Mouse (Mus musculus) intestine, postnatal 0 days (tissue): ENCODE results near the gene Tbc1d21. TPM values are rescaled to one million over a fixed set of nuclear protein-coding genes. Genes with fewer than 3 reads are reported as not detected.

Source experiments
- ATAC-seq: fragments of 200-750 bp; cut with Nextera tagmentation; 2 replicates; pipeline ENCODE4 v1.8.0; 2017; ENCODE audit warnings: mild to moderate bottlenecking, moderate TSS enrichment, moderate library complexity
- H3K27ac ChIP-seq: fragments of 300-500 bp; sonication (generic); 2 replicates; pipeline ENCODE4 v1.5.1; 2014; ENCODE audit warnings: mild to moderate bottlenecking, low read depth, low read length, moderate library complexity
- H3K27me3 ChIP-seq: fragments of 300-500 bp; sonication (generic); replicated peaks from 2 replicates; pipeline ENCODE4 v1.6.1; 2014; ENCODE audit warnings: low read length, mixed read lengths; ENCODE audit not compliant: control insufficient read depth, insufficient read depth
- H3K36me3 ChIP-seq: fragments of 300-500 bp; sonication (generic); 2 replicates; pipeline ENCODE4 v1.6.1; 2014; ENCODE audit warnings: mild to moderate bottlenecking, moderate library complexity; ENCODE audit not compliant: control insufficient read depth, insufficient read depth
- H3K4me1 ChIP-seq: fragments of 300-500 bp; sonication (generic); replicated peaks from 2 replicates; pipeline ENCODE4 v1.6.1; 2014; ENCODE audit warnings: antibody characterized with exemption, low read length, mixed read lengths; ENCODE audit not compliant: control insufficient read depth, insufficient read depth
- H3K4me2 ChIP-seq: fragments of 300-500 bp; sonication (generic); replicated peaks from 2 replicates; pipeline ENCODE4 v1.6.1; 2014; ENCODE audit warnings: low read depth, mild to moderate bottlenecking, moderate library complexity
- H3K4me3 ChIP-seq: fragments of 300-500 bp; sonication (generic); 2 replicates; pipeline ENCODE4 v1.5.1; 2014; ENCODE audit warnings: low read depth, low read length
- H3K9ac ChIP-seq: fragments of 300-500 bp; sonication (generic); 2 replicates; pipeline ENCODE4 v1.6.1; 2014; ENCODE audit warnings: mild to moderate bottlenecking, low read depth, low read length
- H3K9me3 ChIP-seq: fragments of 300-500 bp; sonication (generic); 2 replicates; pipeline ENCODE4 v1.6.1; 2016; ENCODE audit warnings: mixed run types; ENCODE audit not compliant: control insufficient read depth
- CTCF ChIP-seq: sonication (generic); IDR thresholded peaks from 2 replicates; pipeline ENCODE4 v1.5.1; 2016; ENCODE audit warnings: low read depth, mild to moderate bottlenecking, control low read depth, antibody characterized with exemption, moderate library complexity
- WGBS: fragments of 180-500 bp; shearing (Covaris S2); extraction: QIAGEN DNeasy Blood & Tissue Kit; methylation state at CpG from one replicate; pipeline ENCODE4 v1.1.7; 2014; 5-methylcytosine and 5-hydroxymethylcytosine counted together
- polyA plus RNA-seq: library from polyadenylated mRNA; unstranded; fragments of >200 nt; fragmentation: Nextera tagmentation; extraction: Ambion mirVana; gene quantifications from 2 replicates; pipeline ENCODE4 v1.2.1, GENCODE M21; 2015

The Tbc1d21 gene
- polyA plus RNA-seq, 1 experiment from 2014 or later = not detected

DNA sequence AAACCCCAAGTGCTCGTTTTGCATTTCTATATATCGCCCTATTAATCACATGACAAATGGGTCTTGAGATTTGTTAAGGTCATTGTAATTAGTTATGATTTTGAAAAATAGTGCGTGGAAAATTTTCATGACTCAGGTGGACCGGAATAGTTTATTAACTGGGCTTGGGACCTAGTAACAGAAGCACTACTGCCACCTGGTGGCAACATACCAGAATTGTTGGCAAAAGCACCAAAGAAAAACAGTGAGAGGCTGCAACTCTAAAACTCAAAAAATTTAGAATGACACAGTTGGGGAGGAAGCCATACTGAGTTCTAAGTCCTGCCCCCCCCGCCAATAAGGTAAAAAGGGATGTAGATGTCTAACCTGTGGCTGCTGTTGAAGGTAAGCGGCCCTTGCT lies 611 bp downstream of the Tbc1d21 start:
- Histone ChIP-seq H3K27me3 (no peaks in the 10 kb centered on the region), H3K9me3 (no peaks in the 10 kb centered on the region), H3K27ac (no peak overlapping the region), H3K36me3 (no peaks in the 10 kb centered on the region), H3K9ac (no peak overlapping the region), H3K4me3 (no peak overlapping the region), H3K4me2 (no peak overlapping the region), H3K4me1 (no peaks in the 10 kb centered on the region)
- WGBS = 60% methylated on average over 6 of the region's 6 CpGs
- no peak for ATAC-seq
- TF ChIP-seq CTCF = peak; percentile 70

DNA sequence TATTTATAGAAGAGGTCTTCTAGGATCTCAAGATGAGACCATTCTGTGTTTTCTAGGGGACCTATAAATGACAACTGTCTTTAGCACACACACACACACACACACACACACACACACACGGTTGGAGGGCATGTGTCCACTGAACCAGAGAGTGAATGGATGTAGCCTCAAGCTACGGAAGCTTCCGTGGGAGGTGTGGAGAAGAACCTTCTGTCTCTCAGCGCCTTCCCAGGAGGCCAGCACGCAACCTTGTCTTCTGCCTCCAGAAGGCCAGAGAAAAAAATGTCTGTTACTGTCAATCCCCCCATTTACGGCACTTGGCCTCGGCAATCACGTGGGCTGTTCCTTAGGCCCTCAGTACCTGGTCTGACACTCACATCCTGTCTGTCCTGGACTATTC lies 5.9 kb downstream of the Tbc1d21 start:
- no peaks in the 10 kb centered on the region for H3K9me3 ChIP-seq
- H3K36me3 ChIP-seq = no peaks in the 10 kb centered on the region
- no peaks in the 10 kb centered on the region for H3K27me3 ChIP-seq
- TF ChIP-seq CTCF = no peak
- no peaks in the 10 kb centered on the region for H3K4me1 ChIP-seq
- H3K4me2 ChIP-seq = no peak overlapping the region
- 80% methylated on average over 8 of the region's 8 CpGs for WGBS
- no peak for ATAC-seq
- H3K9ac ChIP-seq = no peak overlapping the region
- H3K4me3 ChIP-seq = no peak overlapping the region
- no peak overlapping the region for H3K27ac ChIP-seq

DNA sequence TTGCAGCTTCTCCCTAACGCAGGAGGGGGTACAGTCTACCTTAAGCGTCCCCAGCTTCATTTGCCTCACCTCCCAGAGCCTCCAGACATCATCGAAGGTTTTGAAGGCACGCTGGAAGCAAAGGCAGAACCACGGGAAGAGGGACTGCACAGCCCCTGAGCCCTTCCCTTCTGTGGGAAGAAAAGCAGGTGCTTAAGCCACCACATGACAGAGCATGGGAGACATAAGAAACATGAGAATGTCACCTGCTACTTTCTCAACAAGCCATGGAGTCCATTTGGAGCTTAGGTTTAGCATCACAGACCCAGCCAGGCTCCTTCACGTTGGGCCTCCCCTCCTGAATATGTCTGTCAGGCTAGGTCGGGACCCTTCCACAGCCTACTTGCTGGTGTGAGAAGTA lies 8.3 kb downstream of the Tbc1d21 start:
- Histone ChIP-seq H3K27ac (no peak overlapping the region), H3K4me3 (no peak overlapping the region), H3K9ac (no peak overlapping the region), H3K9me3 (no peaks in the 10 kb centered on the region), H3K27me3 (no peaks in the 10 kb centered on the region), H3K36me3 (no peaks in the 10 kb centered on the region), H3K4me2 (no peak overlapping the region), H3K4me1 (no peaks in the 10 kb centered on the region)
- 85% methylated on average over 7 of the region's 7 CpGs for WGBS
- no peak for TF ChIP-seq CTCF
- ATAC-seq = no peak

DNA sequence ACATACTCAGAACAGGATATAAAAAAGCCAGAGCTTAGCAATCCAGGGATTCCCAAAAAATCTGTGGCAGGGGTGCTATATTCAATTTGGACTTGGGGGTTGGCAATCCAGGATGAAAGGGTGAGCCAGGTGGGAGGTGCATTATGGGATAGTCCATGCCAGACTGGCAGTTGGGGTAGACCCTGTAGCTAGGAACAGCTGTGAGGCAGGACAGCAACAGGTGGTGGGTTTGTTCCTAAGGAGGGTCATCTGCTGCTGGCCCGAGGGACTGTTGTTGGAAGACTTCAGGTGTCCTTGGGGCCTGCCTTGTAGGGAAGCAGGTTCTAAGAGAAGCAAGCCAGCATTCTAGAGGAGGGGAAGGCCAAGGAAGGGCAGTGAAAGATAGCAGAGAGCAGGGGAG lies 8.9 kb downstream of the Tbc1d21 start:
- 88% methylated on average over 1 of the region's 1 CpGs for WGBS

DNA sequence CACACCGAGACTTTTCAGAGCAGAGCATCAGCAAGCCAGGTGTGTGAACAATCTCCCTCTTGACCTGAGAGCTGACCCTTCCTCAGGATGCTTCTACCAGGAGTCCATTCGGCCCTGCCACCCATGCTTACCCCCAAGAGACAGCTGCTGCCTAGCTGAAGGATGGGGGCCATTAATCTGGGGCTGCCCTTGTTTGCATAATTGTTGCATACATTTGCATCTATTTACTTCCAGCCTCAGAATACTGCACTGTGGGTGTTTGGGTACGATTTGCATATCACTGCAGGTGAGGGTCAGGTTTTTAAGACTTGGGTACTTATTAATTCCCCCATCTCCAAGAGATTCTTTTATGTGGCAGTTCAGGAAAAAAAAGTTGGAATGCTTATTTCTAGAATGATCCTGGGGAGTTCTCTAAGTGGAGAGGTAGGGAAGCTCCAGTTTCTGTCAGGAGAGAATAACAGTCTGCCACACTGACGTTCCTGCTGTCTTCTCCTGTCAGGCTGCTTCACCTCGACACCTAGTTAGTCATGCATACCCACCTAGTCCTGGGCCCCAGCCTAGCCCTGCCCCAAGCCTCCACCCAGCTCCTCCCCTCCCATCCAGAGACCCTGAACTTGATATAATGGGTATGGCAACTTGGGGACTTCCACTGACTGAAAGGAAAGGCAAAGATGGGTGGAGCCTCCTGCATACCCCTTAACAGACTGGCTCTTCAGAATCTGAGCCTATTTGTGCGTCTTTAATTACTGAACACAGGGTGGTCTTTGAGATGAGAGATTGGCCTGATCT lies 14.8 kb downstream of the Tbc1d21 start:
- no peaks in the 10 kb centered on the region for H3K9me3 ChIP-seq
- 30% methylated on average over 6 of the region's 6 CpGs for WGBS

More for the DNA sequence above, 8.9 kb downstream of the Tbc1d21 start:
- no peak for TF ChIP-seq CTCF
- Histone ChIP-seq H3K4me3 (no peak overlapping the region), H3K9ac (no peak overlapping the region), H3K27ac (no peak overlapping the region), H3K4me2 (no peak overlapping the region), H3K27me3 (no peaks in the 10 kb centered on the region), H3K4me1 (no peaks in the 10 kb centered on the region), H3K36me3 (no peaks in the 10 kb centered on the region), H3K9me3 (no peaks in the 10 kb centered on the region)
- ATAC-seq = no peak

DNA sequence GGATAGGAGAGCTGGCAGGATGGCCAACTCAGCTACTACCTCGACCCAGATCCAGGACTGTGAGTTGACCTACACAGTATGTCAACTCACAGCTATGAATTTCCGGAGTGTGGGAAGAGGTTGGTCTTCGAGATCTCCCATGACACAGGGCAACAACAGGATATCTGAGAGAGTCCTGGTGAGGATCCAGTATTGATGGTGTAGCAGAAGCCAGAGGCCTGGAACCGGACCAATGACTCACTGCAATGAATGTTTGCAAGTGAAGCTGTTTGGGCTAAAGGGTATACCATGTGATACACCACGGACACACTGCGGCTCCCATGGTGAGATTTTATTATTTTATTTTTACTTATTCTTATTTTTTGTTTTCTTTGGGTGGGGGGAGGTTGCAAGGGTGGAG lies 15.6 kb downstream of the Tbc1d21 start:
- no peak overlapping the region for H3K27ac ChIP-seq

More for the DNA sequence above, 14.8 kb downstream of the Tbc1d21 start:
- Histone ChIP-seq H3K27me3 (no peaks in the 10 kb centered on the region), H3K27ac (no peak overlapping the region), H3K4me1 (no peaks in the 10 kb centered on the region), H3K4me3 (no peak overlapping the region), H3K36me3 (no peaks in the 10 kb centered on the region), H3K4me2 (no peak overlapping the region), H3K9ac (no peak overlapping the region)
- no peak for TF ChIP-seq CTCF
- no peak for ATAC-seq

More for the DNA sequence above, 15.6 kb downstream of the Tbc1d21 start:
- no peak for ATAC-seq
- Histone ChIP-seq H3K4me3 (no peak overlapping the region), H3K9ac (no peak overlapping the region), H3K36me3 (no peaks in the 10 kb centered on the region), H3K4me1 (no peaks in the 10 kb centered on the region), H3K4me2 (no peak overlapping the region), H3K27me3 (no peaks in the 10 kb centered on the region), H3K9me3 (no peaks in the 10 kb centered on the region)
- WGBS = 74% methylated on average over 6 of the region's 6 CpGs
- no peak for TF ChIP-seq CTCF
